Mouse (Mus musculus) urinary bladder, postnatal 0 days (tissue): ENCODE results near the gene Hook1. TPM values are rescaled to one million over a fixed set of nuclear protein-coding genes. Genes with fewer than 3 reads are reported as not detected.

Experiments
- polyA plus RNA-seq: library from polyadenylated mRNA; unstranded; fragments of >200 nt; fragmentation: Nextera tagmentation; extraction: Ambion mirVana; gene quantifications from 2 replicates; pipeline ENCODE4 v1.2.1, GENCODE M21; 2015

The Hook1 gene
- 3.8 and 5.5 TPM in 2 replicates for polyA plus RNA-seq

GRCm38 (mm10) chr4:95966928-95967724 lies at the start of gene Hook1:
TSS of gene Hook1 (plus strand) at chr4:95967240.

Other genes starting within 250 kb of the Hook1 start
- gene Cyp2j13, start 110.3 kb downstream of the Hook1 start, polyA plus RNA-seq, result not detected in 2 replicates
- gene Cyp2j12, start 173.9 kb downstream of the Hook1 start, polyA plus RNA-seq, result not detected in 2 replicates